Mouse (Mus musculus): ENCODE data around the gene Daw1.

The Daw1 gene

GRCm38 (mm10) chr1:83209981-83210380 is 50.4 kb downstream of the Daw1 start:
- DNase-seq: no peak

GRCm38 (mm10) chr1:83218260-83218659 is 58.7 kb downstream of the Daw1 start:
- DNase-seq: no peak

DNA sequence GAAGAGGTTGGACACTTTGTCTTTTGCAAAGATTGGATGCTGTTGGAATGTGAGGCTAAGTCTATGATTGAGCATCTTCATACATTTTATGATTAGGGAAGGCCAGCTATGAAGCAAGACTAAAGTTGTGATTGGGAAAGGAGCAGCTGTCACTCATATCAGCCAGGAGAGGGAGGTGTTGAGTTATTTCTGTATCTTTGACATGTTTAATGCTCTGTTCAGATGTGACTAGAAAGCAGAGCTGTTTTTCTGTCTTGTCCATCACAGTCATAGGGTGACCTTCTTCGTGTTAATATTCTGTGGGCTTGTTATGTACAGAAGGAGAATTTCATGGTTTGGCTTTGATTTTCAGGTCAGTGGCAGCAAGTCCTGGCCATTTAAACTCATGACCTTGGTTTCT is 63.5 kb downstream of the Daw1 start:
- no peak for DNase-seq

DNA sequence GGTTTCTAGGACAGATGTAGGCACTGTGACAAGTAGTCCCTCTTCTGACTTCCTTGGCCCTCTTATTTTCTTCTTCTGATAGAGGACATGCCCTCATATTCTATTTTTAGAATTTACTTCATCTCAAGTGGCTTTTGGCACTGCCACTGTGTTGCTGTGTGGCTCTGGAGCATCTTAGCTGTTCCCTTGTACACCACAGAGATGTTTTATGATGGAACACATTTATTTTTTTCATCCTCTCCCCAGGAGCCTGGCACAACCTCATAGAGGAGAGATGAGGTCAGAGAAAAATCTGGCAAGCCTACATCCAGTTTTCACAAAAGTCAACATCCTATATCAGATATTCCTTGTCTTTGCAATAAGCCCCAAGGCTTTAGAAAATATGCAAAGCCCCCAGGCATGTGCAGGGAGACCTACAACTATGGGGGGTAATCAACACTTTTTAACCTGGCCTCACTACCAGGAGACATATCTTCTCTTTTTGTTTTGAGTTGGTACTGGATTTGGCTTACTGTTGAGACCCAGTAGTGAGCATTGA is 64.9 kb downstream of the Daw1 start:
- no peak for DNase-seq

- no peak for DNase-seq
These were observed 68.4 kb downstream of the Daw1 start for GRCm38 (mm10) chr1:83227946-83228345.

GRCm38 (mm10) chr1:83248235-83248746 is 88.7 kb downstream of the Daw1 start:
- no peak for DNase-seq

- no peak for DNase-seq
These were observed 92.2 kb downstream of the Daw1 start for GRCm38 (mm10) chr1:83251746-83252145.

Measured in thymus, adult 18-20 months (tissue).